Mouse (Mus musculus) layer of hippocampus, adult 2 months (tissue): Measurements from ENCODE around the gene Ndrg3. TPM values are rescaled to one million over a fixed set of nuclear protein-coding genes. Genes with fewer than 3 reads are reported as not detected.

Source experiments
- DNase-seq, 2 experiments: peaks; one replicate each; pipeline ENCODE4 v3.0.0; 2022; ENCODE audit warnings: low spot score in 2 of 2
- H3K27ac ChIP-seq: fragments of 200-600 bp; 2 replicates; pipeline ENCODE4 v1.8.1; 2022
- H3K4me3 ChIP-seq: fragments of 200-600 bp; 2 replicates; pipeline ENCODE4 v1.8.1; 2022; ENCODE audit warnings: mild to moderate bottlenecking
- CTCF ChIP-seq: fragments of 200-600 bp; conservative IDR thresholded peaks from 2 replicates; pipeline ENCODE4 v1.8.1; 2022; ENCODE audit warnings: antibody characterized with exemption, mild to moderate bottlenecking, moderate library complexity
- total RNA-seq, 2 experiments: library from RNA; stranded (reverse); gene quantifications; 2 replicates each; pipeline ENCODE4 v1.2.3; 2021

Gene Ndrg3
- total RNA-seq, 2 experiments from 2014 or later = 416 to 430 TPM

- no peak for DNase-seq
- Histone ChIP-seq H3K4me3 (no peak overlapping the region), H3K27ac (no peak overlapping the region)
- peak; percentile 53 for TF ChIP-seq CTCF
Measured at GRCm38 (mm10) chr2:157016529-157017270, 24.8 kb upstream of the Ndrg3 start.

GRCm38 (mm10) chr2:157012341-157012740 lies 20.5 kb upstream of the Ndrg3 start:
- Histone ChIP-seq H3K4me3 (no peak overlapping the region), H3K27ac (no peak overlapping the region)
- DNase-seq = no peak
- TF ChIP-seq CTCF = no peak

- TF ChIP-seq CTCF = no peak
- H3K4me3 ChIP-seq = no peak overlapping the region
- DNase-seq = no peak
- H3K27ac ChIP-seq = peak overlapping the region; percentile 40; the same call in 1 of the 2 replicates
Measured at GRCm38 (mm10) chr2:157010634-157011310, 18.9 kb upstream of the Ndrg3 start.

GRCm38 (mm10) chr2:157010121-157010520 lies 18.3 kb upstream of the Ndrg3 start:
- no peak for DNase-seq
- Histone ChIP-seq H3K4me3 (no peak overlapping the region), H3K27ac (peak overlapping the region; percentile 40; the same call in 1 of the 2 replicates)
- TF ChIP-seq CTCF = no peak

GRCm38 (mm10) chr2:157008509-157008908 lies 16.7 kb upstream of the Ndrg3 start:
- no peak for TF ChIP-seq CTCF
- no peak for DNase-seq
- Histone ChIP-seq H3K4me3 (no peak overlapping the region), H3K27ac (no peak overlapping the region)

- peak overlapping the region; percentile 66 for H3K4me3 ChIP-seq
- TF ChIP-seq CTCF = no peak
- peak overlapping the region; percentile 88 for H3K27ac ChIP-seq
- DNase-seq = no peak
Measured at GRCm38 (mm10) chr2:157007234-157007596, 15.4 kb upstream of the Ndrg3 start.

DNA sequence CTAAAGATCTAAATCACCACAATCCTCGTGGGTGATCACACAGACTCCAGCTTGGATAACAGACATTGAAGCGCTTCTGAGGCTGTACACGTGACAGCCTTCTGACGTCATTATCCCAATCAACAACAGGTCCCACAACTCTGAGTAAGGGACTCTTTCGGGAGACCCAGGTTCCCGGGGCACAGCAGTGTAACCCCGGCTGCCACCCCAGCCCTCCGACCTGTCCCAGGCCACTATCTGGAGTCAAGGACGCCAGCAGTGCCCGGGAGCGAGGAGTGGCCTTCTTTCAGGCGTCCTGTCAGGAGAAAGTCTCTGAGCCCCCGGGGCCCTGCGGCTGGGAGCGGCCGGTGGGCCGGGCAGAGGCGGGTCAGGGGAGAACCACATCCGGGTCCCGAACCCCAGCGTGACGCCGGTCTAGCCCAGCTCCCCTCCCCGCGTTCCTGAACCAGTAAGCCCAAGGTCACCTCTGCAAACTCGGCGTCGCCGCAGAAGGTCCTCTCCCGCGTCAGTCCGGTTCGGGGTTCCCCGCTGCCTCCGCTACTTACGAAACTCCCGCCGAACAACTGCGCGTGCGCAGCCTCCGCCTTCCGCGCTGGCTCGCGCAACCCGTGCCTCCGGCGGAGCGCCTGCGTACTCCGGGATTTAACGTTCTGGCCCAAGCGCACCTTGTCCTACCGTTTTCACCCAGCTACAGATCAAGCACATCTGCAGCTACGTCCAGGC lies 14.8 kb upstream of the Ndrg3 start, which contains the start of gene Dsn1:
Gene Dsn1, minus strand, starts transcription at position 644 of the 723 bp plus-strand sequence.
- no peak for TF ChIP-seq CTCF

GRCm38 (mm10) chr2:157002321-157002720 lies 10.5 kb upstream of the Ndrg3 start:
- no peak for DNase-seq
- H3K27ac ChIP-seq = no peak overlapping the region
- H3K4me3 ChIP-seq = no peak overlapping the region
- TF ChIP-seq CTCF = no peak

More for the DNA sequence above, 14.8 kb upstream of the Ndrg3 start, which contains the start of gene Dsn1:
- Histone ChIP-seq H3K4me3 (peak within 1 kb of the TSS; percentile 66), H3K27ac (peak within 1 kb of the TSS; percentile 88)
- DNase-seq = peak; percentile 83 to 86

GRCm38 (mm10) chr2:156998263-156998662 lies 6.4 kb upstream of the Ndrg3 start:
- no peak for DNase-seq
- no peak for TF ChIP-seq CTCF
- H3K27ac ChIP-seq = no peak overlapping the region
- H3K4me3 ChIP-seq = no peak overlapping the region

GRCm38 (mm10) chr2:156996576-156996975 lies 4.7 kb upstream of the Ndrg3 start:
- peak; percentile 51 to 53 for DNase-seq
- TF ChIP-seq CTCF = peak; percentile 92
- Histone ChIP-seq H3K4me3 (no peak overlapping the region), H3K27ac (no peak overlapping the region)

DNA sequence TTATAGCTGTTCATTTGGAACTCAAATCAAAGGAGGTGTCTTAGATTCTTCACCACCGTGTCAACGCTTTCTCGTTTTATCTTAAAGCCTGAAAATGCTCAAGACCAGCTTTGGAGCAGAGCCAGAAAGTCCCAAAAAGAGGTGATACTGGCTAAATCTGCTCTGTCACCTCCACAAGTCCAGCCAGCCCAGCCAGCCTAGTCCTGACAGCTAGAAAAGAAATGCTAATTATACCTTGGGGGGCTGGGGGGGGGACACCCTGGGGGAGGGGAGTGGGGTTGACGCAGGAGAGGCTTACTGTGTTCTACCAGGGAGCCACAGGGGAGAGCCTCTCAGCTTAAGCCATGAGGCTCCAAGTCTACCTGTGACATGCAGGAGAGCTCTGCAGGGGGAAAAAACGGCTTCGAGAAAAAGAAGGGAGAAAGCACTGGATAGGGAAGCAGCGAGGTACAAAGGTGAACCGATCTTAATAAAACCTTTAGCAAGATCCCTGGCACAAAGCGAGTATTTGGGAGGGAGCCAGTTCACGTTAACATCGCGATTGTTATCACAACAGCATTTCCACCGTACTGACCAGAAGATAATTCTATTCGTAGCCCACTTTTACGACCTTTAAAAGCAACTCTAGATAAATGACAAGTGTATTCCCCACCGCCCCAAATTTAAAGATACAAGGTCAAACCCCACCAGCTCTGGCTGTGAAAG lies 977 bp downstream of the Ndrg3 start:
- DNase-seq = no peak
- Histone ChIP-seq H3K4me3 (peak overlapping the region; percentile 74), H3K27ac (peak overlapping the region; percentile 97)
- TF ChIP-seq CTCF = peak; percentile 50

DNA sequence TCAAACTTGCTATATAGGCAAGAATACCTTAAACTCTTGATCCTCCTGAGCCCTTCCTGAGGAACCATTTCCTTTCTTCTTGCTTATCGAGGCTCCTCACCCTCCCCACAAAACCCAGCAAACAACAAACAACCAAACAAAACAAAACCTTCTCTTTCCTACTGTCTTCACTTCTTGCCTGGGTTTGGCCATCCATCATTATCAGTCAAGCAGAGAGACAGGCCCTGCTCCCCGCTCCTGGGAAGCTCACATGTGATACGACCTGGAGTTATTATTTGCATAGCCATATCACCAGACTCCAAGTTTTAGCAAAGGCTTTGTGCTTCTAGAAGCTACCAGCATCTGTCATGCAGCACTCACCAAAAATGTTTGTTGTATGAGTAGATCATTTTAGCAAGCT lies 4.5 kb downstream of the Ndrg3 start:
- Histone ChIP-seq H3K27ac (peak overlapping the region; percentile 18; the same call in 1 of the 2 replicates), H3K4me3 (no peak overlapping the region)
- DNase-seq = no peak
- TF ChIP-seq CTCF = no peak

- peak overlapping the region; percentile 61; the same call in 1 of the 2 replicates for H3K27ac ChIP-seq
- DNase-seq = no peak
- TF ChIP-seq CTCF = no peak
Measured at GRCm38 (mm10) chr2:156982864-156983263, 9.0 kb downstream of the Ndrg3 start.

More at GRCm38 (mm10) chr2:156982864-156983263, 9.0 kb downstream of the Ndrg3 start:
- H3K4me3 ChIP-seq = no peak overlapping the region
